Mouse (Mus musculus): Measurements from ENCODE around the gene Snx19.

- TF ChIP-seq CTCF (IDR thresholded peaks at IDR 0.05; ENCODE audit: control insufficient read depth, insufficient read depth, insufficient read length) (no peak), USF1 (IDR thresholded peaks at IDR 0.05; ENCODE audit: low read depth) (no peak), MAX (IDR thresholded peaks at IDR 0.05) (no peak), CEBPB (IDR thresholded peaks at IDR 0.05; ENCODE audit: low read depth) (no peak), MYOD1 (IDR thresholded peaks at IDR 0.05; ENCODE audit: control insufficient read depth, insufficient read length, low read depth) (no peak), MYOG (IDR thresholded peaks at IDR 0.05; ENCODE audit: control insufficient read depth, extremely low read depth, insufficient read length) (no peak), FOSL1 (IDR thresholded peaks at IDR 0.05; ENCODE audit: insufficient read depth, low read length, poor library complexity, severe bottlenecking) (no peak)
Observed at GRCm38 (mm10) chr9:30449862-30450261, 23.0 kb downstream of the Snx19 start.
